Mouse (Mus musculus) spleen, adult 2 months (tissue): ENCODE data around the gene Dnali1. TPM values are rescaled to one million over a fixed set of nuclear protein-coding genes. Genes with fewer than 3 reads are reported as not detected.

Experiments
- DNase-seq, 2 experiments: peaks; one replicate each; pipeline versions ENCODE4 v3.0.0 to v3.0.0-alpha.2; 2012 to 2021; ENCODE audit warnings: low spot score in 2 of 2, low read depth in 1 of 2
- H3K27ac ChIP-seq: fragments of 200-500 bp; 2 replicates; pipeline ENCODE4 v1.5.1; 2012; ENCODE audit warnings: low read length, inconsistent platforms; ENCODE audit not compliant: insufficient read depth
- H3K27me3 ChIP-seq: fragments of 200-500 bp; 2 replicates; pipeline ENCODE4 v1.6.1; 2012; ENCODE audit warnings: mild to moderate bottlenecking, moderate library complexity, low read length, inconsistent platforms; ENCODE audit not compliant: control insufficient read depth, insufficient read depth
- H3K36me3 ChIP-seq: fragments of 200-500 bp; 2 replicates; pipeline ENCODE4 v1.6.1; 2012; ENCODE audit warnings: mild to moderate bottlenecking, low read length, inconsistent platforms; ENCODE audit not compliant: control insufficient read depth, insufficient read depth
- H3K4me1 ChIP-seq: fragments of 200-500 bp; 2 replicates; pipeline ENCODE4 v1.6.1; 2011; ENCODE audit warnings: inconsistent platforms; ENCODE audit not compliant: control insufficient read depth, insufficient read depth, insufficient read length
- H3K4me3 ChIP-seq: fragments of 200-500 bp; 2 replicates; pipeline ENCODE4 v1.5.1; 2011; ENCODE audit warnings: mild to moderate bottlenecking, inconsistent platforms; ENCODE audit not compliant: insufficient read depth, insufficient read length; ENCODE audit errors: extremely low read depth
- CTCF ChIP-seq: fragments of 200-500 bp; IDR thresholded peaks from 2 replicates; pipeline ENCODE4 v1.5.1; 2011; ENCODE audit warnings: mild to moderate bottlenecking, inconsistent platforms; ENCODE audit not compliant: insufficient read depth, insufficient read length, insufficient replicate concordance; ENCODE audit errors: extremely low read depth
- POLR2A ChIP-seq: fragments of 200-500 bp; IDR thresholded peaks from 2 replicates; pipeline ENCODE4 v1.6.1; 2011; ENCODE audit warnings: low read depth, low read length, inconsistent platforms
- WGBS: fragments of 180-500 bp; shearing (Covaris S2); methylation state at CpG from one replicate; pipeline ENCODE4 v1.1.7; 2018; 5-methylcytosine and 5-hydroxymethylcytosine counted together
- polyA plus RNA-seq: library from polyadenylated mRNA; depleted of rRNA; stranded (reverse); fragments of >200 nt; gene quantifications from 2 replicates; pipeline ENCODE4 v1.2.3, GENCODE M21; 2012

Gene Dnali1
- polyA plus RNA-seq, 1 experiment = not detected

GRCm38 (mm10) chr4:125096066-125096465, 30.6 kb upstream of the Dnali1 start:
- peaks cover 6% of the 10 kb centered on the region for H3K36me3 ChIP-seq
- H3K4me3 ChIP-seq = no peak overlapping the region
- no peaks in the 10 kb centered on the region for H3K4me1 ChIP-seq
- no peaks in the 10 kb centered on the region for H3K27me3 ChIP-seq
- H3K27ac ChIP-seq = no peak overlapping the region
- WGBS = 92% methylated on average over 5 of the region's 5 CpGs
- DNase-seq = no peak
- TF ChIP-seq POLR2A = no peak
- no peak for TF ChIP-seq CTCF

GRCm38 (mm10) chr4:125093031-125093430, 27.5 kb upstream of the Dnali1 start:
- Histone ChIP-seq H3K4me3 (no peak overlapping the region), H3K27ac (no peak overlapping the region), H3K27me3 (no peaks in the 10 kb centered on the region), H3K4me1 (no peaks in the 10 kb centered on the region), H3K36me3 (peaks cover 14% of the 10 kb centered on the region)
- 88% methylated on average over 5 of the region's 5 CpGs for WGBS
- DNase-seq = no peak
- TF ChIP-seq CTCF (no peak), POLR2A (no peak)

GRCm38 (mm10) chr4:125085346-125085841, 19.9 kb upstream of the Dnali1 start:
- peak; percentile 14 to 31 for DNase-seq
- no peaks in the 10 kb centered on the region for H3K27me3 ChIP-seq
- H3K36me3 ChIP-seq = peaks cover 6% of the 10 kb centered on the region
- under 1% methylated on average over 45 of the region's 45 CpGs for WGBS
- peak overlapping the region; percentile 99 for H3K4me3 ChIP-seq
- peak overlapping the region; percentile 97 for H3K27ac ChIP-seq
- TF ChIP-seq POLR2A (no peak), CTCF (no peak)
- peaks cover 3% of the 10 kb centered on the region; the same call in 1 of the 2 replicates for H3K4me1 ChIP-seq

- Histone ChIP-seq H3K27ac (peak within 1 kb of the TSS; percentile 97), H3K4me1 (peaks cover 3% of the 10 kb centered on the region; the same call in 1 of the 2 replicates), H3K27me3 (no peaks in the 10 kb centered on the region), H3K4me3 (peak within 1 kb of the TSS; percentile 99), H3K36me3 (0 out of 2 replicates have a peak, but pooled peaks cover 2% of the 10 kb centered on the region)
- TF ChIP-seq POLR2A (peak; percentile 55; the same call in 1 of the 2 replicates), CTCF (peak; percentile 93)
- 2% methylated on average over 63 of the region's 63 CpGs for WGBS
- peak; percentile 63 to 88 for DNase-seq
Measured at GRCm38 (mm10) chr4:125084403-125085345, 19.2 kb upstream of the Dnali1 start, which contains the start of gene Meaf6. Gene Meaf6 (plus strand): TSS chr4:125085134.

- H3K27ac ChIP-seq = no peak overlapping the region
- 98% methylated on average over 2 of the region's 2 CpGs for WGBS
- no peak overlapping the region for H3K4me3 ChIP-seq
Measured at GRCm38 (mm10) chr4:125078698-125079097, 13.2 kb upstream of the Dnali1 start.

GRCm38 (mm10) chr4:125077700-125078099, 12.2 kb upstream of the Dnali1 start:
- Histone ChIP-seq H3K36me3 (peaks cover 24% of the 10 kb centered on the region), H3K27ac (no peak overlapping the region), H3K4me3 (no peak overlapping the region), H3K27me3 (no peaks in the 10 kb centered on the region), H3K4me1 (no peaks in the 10 kb centered on the region)
- no peak for TF ChIP-seq POLR2A
- TF ChIP-seq CTCF = no peak
- no peak for DNase-seq
- WGBS = 92% methylated on average over 2 of the region's 2 CpGs

More at GRCm38 (mm10) chr4:125078698-125079097, 13.2 kb upstream of the Dnali1 start:
- H3K27me3 ChIP-seq = no peaks in the 10 kb centered on the region
- peaks cover 15% of the 10 kb centered on the region for H3K36me3 ChIP-seq
- DNase-seq = no peak
- TF ChIP-seq POLR2A = no peak
- TF ChIP-seq CTCF = no peak
- H3K4me1 ChIP-seq = no peaks in the 10 kb centered on the region
